Mouse (Mus musculus) skeletal muscle tissue, postnatal 0 days (tissue): Measurements from ENCODE around the gene Fam117b. TPM values are rescaled to one million over a fixed set of nuclear protein-coding genes. Genes with fewer than 3 reads are reported as not detected.

Experiments used
- polyA plus RNA-seq: library from polyadenylated mRNA; unstranded; fragments of >200 nt; fragmentation: Nextera tagmentation; extraction: Ambion mirVana; gene quantifications from 2 replicates; pipeline ENCODE4 v1.2.1, GENCODE M21; 2015

Fam117b gene
- polyA plus RNA-seq: 2.6 and 2.8 TPM in 2 replicates

GRCm38 (mm10) chr1:59912413-59913157, at the start of gene Fam117b:
Gene Fam117b (plus strand): TSS chr1:59913006.

Other genes starting within 250 kb of the Fam117b start
- 207 and 208 TPM in 2 replicates for gene Sumo1, start 242.2 kb upstream of the Fam117b start, polyA plus RNA-seq
- 86.8 and 88.0 TPM in 2 replicates for gene Nop58, start 228.0 kb upstream of the Fam117b start, polyA plus RNA-seq
- 4.0 and 4.9 TPM in 2 replicates for gene Bmpr2, start 149.6 kb upstream of the Fam117b start, polyA plus RNA-seq
- 0.16 and 0.24 TPM in 2 replicates for gene Ica1l, start 130.2 kb downstream of the Fam117b start, polyA plus RNA-seq
- 3.4 and 4.0 TPM in 2 replicates for gene Carf, start 185.2 kb downstream of the Fam117b start, polyA plus RNA-seq
- gene Wdr12, start 185.6 kb downstream of the Fam117b start, polyA plus RNA-seq: 24.4 and 25.0 TPM in 2 replicates